Mouse (Mus musculus) CH12.LX (cell line): ENCODE data around the gene Hgf. TPM values are rescaled to one million over a fixed set of nuclear protein-coding genes. Genes with fewer than 3 reads are reported as not detected.

Experiments
- DNase-seq: peaks from one replicate; pipeline ENCODE4 v3.0.0-alpha.2; 2013; ENCODE audit errors: extremely low read depth
- H3K27ac ChIP-seq: 2 replicates; pipeline ENCODE4 v1.5.1; 2012; ENCODE audit warnings: low read depth, mild to moderate bottlenecking, control low read depth, moderate library complexity; ENCODE audit not compliant: insufficient read depth
- H3K27me3 ChIP-seq: replicated peaks from 2 replicates; pipeline ENCODE3; 2012; ENCODE audit warnings: inconsistent platforms
- H3K36me3 ChIP-seq, 2 experiments: replicated peaks in 1 of 2; 2 replicates each; pipeline versions ENCODE3 to v1.6.1; 2012; ENCODE audit warnings: inconsistent platforms in 1 of 2, low read length in 1 of 2, mild to moderate bottlenecking in 1 of 2, mixed read lengths in 1 of 2, moderate library complexity in 1 of 2; ENCODE audit not compliant: control insufficient read depth in 1 of 2, insufficient read depth in 1 of 2
- H3K4me1 ChIP-seq, 2 experiments: 2 replicates each; pipeline ENCODE4 v1.6.1; 2012; ENCODE audit warnings: inconsistent platforms in 1 of 2, moderate library complexity in 1 of 2; ENCODE audit not compliant: insufficient read depth in 2 of 2, control insufficient read depth in 1 of 2
- H3K4me2 ChIP-seq: 2 replicates; pipeline ENCODE4 v1.6.1; 2012; ENCODE audit warnings: low read depth, mild to moderate bottlenecking, control low read depth; ENCODE audit not compliant: poor library complexity, insufficient read depth, severe bottlenecking
- H3K4me3 ChIP-seq, 3 experiments: fragments of 150-350 bp in 1 of 3; sonication (generic) in 1 of 3; replicated peaks in 1 of 3; 2 replicates each; pipeline versions ENCODE3 to v1.5.1; 2011 to 2012; ENCODE audit warnings: low read depth in 2 of 3, low read length in 2 of 3, mild to moderate bottlenecking in 2 of 3, moderate library complexity in 2 of 3, control low read depth in 1 of 3, improper control_type of control experiment in 1 of 3, inconsistent platforms in 1 of 3, mixed read lengths in 1 of 3; ENCODE audit not compliant: poor library complexity in 1 of 3
- H3K79me2 ChIP-seq: replicated peaks from 2 replicates; pipeline ENCODE4 v1.6.1; 2012; ENCODE audit warnings: mild to moderate bottlenecking, moderate library complexity; ENCODE audit not compliant: control insufficient read depth, poor library complexity, insufficient read depth, severe bottlenecking; ENCODE audit errors: extremely low read depth
- H3K9ac ChIP-seq: 2 replicates; pipeline ENCODE4 v1.6.1; 2012; ENCODE audit warnings: low read depth, mild to moderate bottlenecking, control low read depth, moderate library complexity; ENCODE audit not compliant: insufficient read depth
- H3K9me3 ChIP-seq: replicated peaks from 2 replicates; pipeline ENCODE3; 2012; ENCODE audit warnings: low read length, inconsistent platforms, mixed read lengths
- BHLHE40 ChIP-seq: IDR thresholded peaks from 2 replicates; pipeline ENCODE4 v1.6.1; 2011; ENCODE audit warnings: mild to moderate bottlenecking, low read depth, low read length, improper control_type of control experiment
- CHD1 ChIP-seq: IDR thresholded peaks from 2 replicates; pipeline ENCODE4 v1.6.1; 2012; ENCODE audit warnings: low read depth, low read length, improper control_type of control experiment, inconsistent platforms
- CHD2 ChIP-seq: IDR thresholded peaks from 2 replicates; pipeline ENCODE4 v1.6.1; 2011; ENCODE audit warnings: low read length, improper control_type of control experiment
- ELF1 ChIP-seq: IDR thresholded peaks from 2 replicates; pipeline ENCODE4 v1.6.1; 2014; ENCODE audit warnings: low read depth, mild to moderate bottlenecking, inconsistent platforms, low read length, improper control_type of control experiment
- HCFC1 ChIP-seq: IDR thresholded peaks from 2 replicates; pipeline ENCODE4 v1.6.1; 2012; ENCODE audit warnings: low read depth, mild to moderate bottlenecking, inconsistent platforms, low read length, improper control_type of control experiment
- IRF4 ChIP-seq: IDR thresholded peaks from 2 replicates; pipeline ENCODE4 v1.6.1; 2014; ENCODE audit warnings: low read depth, mild to moderate bottlenecking, inconsistent platforms, low read length, improper control_type of control experiment
- JUND ChIP-seq: conservative IDR thresholded peaks from 2 replicates; pipeline ENCODE4 v1.6.1; 2011; ENCODE audit warnings: low read depth, low read length, improper control_type of control experiment
- MAFK ChIP-seq: IDR thresholded peaks from 2 replicates; pipeline ENCODE4 v1.6.1; 2011; ENCODE audit warnings: low read length, improper control_type of control experiment; ENCODE audit not compliant: insufficient replicate concordance
- MAZ ChIP-seq: IDR thresholded peaks from 2 replicates; pipeline ENCODE4 v1.6.1; 2012; ENCODE audit warnings: low read depth, mild to moderate bottlenecking, inconsistent platforms, low read length, improper control_type of control experiment, moderate library complexity
- MEF2A ChIP-seq: IDR thresholded peaks from 2 replicates; pipeline ENCODE4 v1.6.1; 2014; ENCODE audit warnings: low read depth, mild to moderate bottlenecking, inconsistent platforms, low read length, improper control_type of control experiment, borderline replicate concordance
- MYC ChIP-seq: IDR thresholded peaks from 2 replicates; pipeline ENCODE4 v1.6.1; 2011; ENCODE audit warnings: low read depth, mild to moderate bottlenecking, improper control_type of control experiment, low read length
- NELFE ChIP-seq: IDR thresholded peaks from 2 replicates; pipeline ENCODE4 v1.6.1; 2011; ENCODE audit warnings: low read depth, low read length, improper control_type of control experiment
- NRF1 ChIP-seq: IDR thresholded peaks from 2 replicates; pipeline ENCODE4 v1.6.1; 2014; ENCODE audit warnings: low read depth, mild to moderate bottlenecking, inconsistent platforms, low read length, improper control_type of control experiment, moderate library complexity
- POLR2A ChIP-seq: IDR thresholded peaks from 2 replicates; pipeline ENCODE4 v1.6.1; 2011; ENCODE audit warnings: low read depth, mild to moderate bottlenecking, improper control_type of control experiment, low read length
- RCOR1 ChIP-seq: conservative IDR thresholded peaks from 2 replicates; pipeline ENCODE4 v1.6.1; 2012; ENCODE audit warnings: low read depth, mild to moderate bottlenecking, inconsistent platforms, low read length, improper control_type of control experiment
- SMC3 ChIP-seq: IDR thresholded peaks from 2 replicates; pipeline ENCODE4 v1.6.1; 2011; ENCODE audit warnings: low read depth, low read length, improper control_type of control experiment
- TCF12 ChIP-seq: IDR thresholded peaks from 2 replicates; pipeline ENCODE4 v1.6.1; 2014; ENCODE audit warnings: low read depth, mild to moderate bottlenecking, inconsistent platforms, low read length, improper control_type of control experiment
- USF2 ChIP-seq: conservative IDR thresholded peaks from 2 replicates; pipeline ENCODE4 v1.6.1; 2011; ENCODE audit warnings: low read depth, low read length, improper control_type of control experiment
- ZC3H11A ChIP-seq: IDR thresholded peaks from 2 replicates; pipeline ENCODE4 v1.6.1; 2012; ENCODE audit warnings: low read depth, mild to moderate bottlenecking, inconsistent platforms, low read length, improper control_type of control experiment
- ZNF384 ChIP-seq: IDR thresholded peaks from 2 replicates; pipeline ENCODE4 v1.6.1; 2012; ENCODE audit warnings: low read depth, low read length, improper control_type of control experiment, inconsistent platforms
- dilution Hi-C: fragments of 300-500 bp; cut with MboI; formaldehyde crosslinking; loops from 2 replicates; pipeline ENCODE4 v1.14.3; 2020; ENCODE audit warnings: low sequenced_read_pairs; ENCODE audit not compliant: extremely low pct_unique_long_range_greater_than_20kb, extremely low pct_ligation_motif_present
- in situ Hi-C: fragments of 300-500 bp; cut with MboI; formaldehyde crosslinking; loops from 3 replicates; pipeline ENCODE4 v1.14.3; 2019; ENCODE audit warnings: low sequenced_read_pairs, low pct_ligation_motif_present, low pct_unique_long_range_greater_than_20kb, mixed read lengths
- polyA plus RNA-seq: library from polyadenylated mRNA; unstranded; fragments of >175 nt; gene quantifications from 2 replicates; pipeline ENCODE4 v1.2.1, GENCODE M21; 2012; ENCODE audit warnings: low read depth; ENCODE audit not compliant: insufficient read length
- total RNA-seq, 2 experiments: library from RNA; depleted of rRNA; stranded (reverse); fragments of 300-350 nt in 1 of 2; fragments of >200 nt in 1 of 2; gene quantifications; 2 replicates each; pipeline ENCODE4 v1.2.3; 2012 to 2014

The Hgf gene
- total and polyA plus RNA-seq, 3 experiments = not detected

GRCm38 (mm10) chr5:16560247-16560646, 7.0 kb downstream of the Hgf start:
- no peaks in the 10 kb centered on the region for H3K36me3 ChIP-seq
- DNase-seq = no peak
- H3K4me3 ChIP-seq = no peak overlapping the region
- TF ChIP-seq CHD2 = no peak
- TF ChIP-seq NRF1 = no peak
- TF ChIP-seq MAFK = no peak
- TF ChIP-seq HCFC1 = no peak
- TF ChIP-seq ZC3H11A = no peak
- in situ Hi-C loops = no loop called here
- H3K9me3 ChIP-seq = peaks cover 7% of the 10 kb centered on the region
- H3K4me1 ChIP-seq = no peaks in the 10 kb centered on the region
- no peak overlapping the region for H3K9ac ChIP-seq
- H3K4me2 ChIP-seq = no peak overlapping the region
- dilution Hi-C loops = no loop called here
- no peaks in the 10 kb centered on the region for H3K27me3 ChIP-seq
- no peaks in the 10 kb centered on the region for H3K79me2 ChIP-seq
- no peak overlapping the region for H3K27ac ChIP-seq

GRCm38 (mm10) chr5:16568997-16569396, 15.7 kb downstream of the Hgf start:
- Histone ChIP-seq H3K4me1 (no peaks in the 10 kb centered on the region), H3K79me2 (no peaks in the 10 kb centered on the region), H3K9ac (no peak overlapping the region), H3K9me3 (no peaks in the 10 kb centered on the region), H3K4me3 (no peak overlapping the region), H3K36me3 (no peaks in the 10 kb centered on the region), H3K4me2 (no peak overlapping the region), H3K27me3 (no peaks in the 10 kb centered on the region), H3K27ac (no peak overlapping the region)
- dilution Hi-C loops = no loop called here
- in situ Hi-C loops = no loop called here
- no peak for DNase-seq
- TF ChIP-seq MEF2A = no peak
- TF ChIP-seq IRF4 = no peak
- no peak for TF ChIP-seq HCFC1
- no peak for TF ChIP-seq MYC
- TF ChIP-seq ZNF384 = no peak
- no peak for TF ChIP-seq MAZ
- no peak for TF ChIP-seq TCF12
- no peak for TF ChIP-seq JUND
- TF ChIP-seq BHLHE40 = no peak
- no peak for TF ChIP-seq POLR2A
- no peak for TF ChIP-seq RCOR1
- TF ChIP-seq SMC3 = no peak
- TF ChIP-seq NELFE = no peak
- TF ChIP-seq ZC3H11A = no peak
- no peak for TF ChIP-seq USF2
- TF ChIP-seq CHD1 = no peak
- no peak for TF ChIP-seq ELF1
